Mouse (Mus musculus): ENCODE results near the gene Gm11213. TPM values are rescaled to one million over a fixed set of nuclear protein-coding genes. Genes with fewer than 3 reads are reported as not detected.

The Gm11213 gene
- polyA plus RNA-seq, 1 experiment from 2014 or later = not detected

DNA sequence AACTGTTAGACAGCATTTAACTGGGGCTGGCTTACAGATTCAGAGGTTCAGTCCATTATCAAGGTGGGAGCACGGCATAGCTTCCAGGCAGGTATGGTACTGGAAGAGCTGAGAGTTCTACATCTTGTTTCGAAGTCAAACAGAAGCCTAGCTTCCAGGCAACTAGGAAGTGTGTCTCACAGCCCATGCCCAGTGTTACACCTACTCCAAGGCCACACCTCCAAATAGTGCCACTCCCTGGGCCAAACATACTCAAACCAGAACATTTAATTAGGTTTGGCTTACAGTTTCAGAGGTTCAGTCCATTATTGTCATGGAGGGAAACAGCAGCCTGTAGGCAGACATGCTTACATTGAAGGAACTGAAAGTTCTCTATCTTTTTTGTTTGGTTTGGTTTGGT, 50.0 kb downstream of the Gm11213 start:
- ATAC-seq (ENCODE audit: low FRiP score, low read depth) = no peak
- Histone ChIP-seq H3K4me1 (peaks cover 30% of the 10 kb centered on the region), H3K27ac (replicated peaks) (no peak overlapping the region), H3K9me3 (no peaks in the 10 kb centered on the region), H3K9ac (replicated peaks) (no peak overlapping the region), H3K4me3 (no peak overlapping the region), H3K27me3 (peaks cover 18% of the 10 kb centered on the region), H3K36me3 (peaks cover 34% of the 10 kb centered on the region), H3K4me2 (replicated peaks) (no peak overlapping the region)
- 92% methylated on average over 2 of the region's 2 CpGs for WGBS

DNA sequence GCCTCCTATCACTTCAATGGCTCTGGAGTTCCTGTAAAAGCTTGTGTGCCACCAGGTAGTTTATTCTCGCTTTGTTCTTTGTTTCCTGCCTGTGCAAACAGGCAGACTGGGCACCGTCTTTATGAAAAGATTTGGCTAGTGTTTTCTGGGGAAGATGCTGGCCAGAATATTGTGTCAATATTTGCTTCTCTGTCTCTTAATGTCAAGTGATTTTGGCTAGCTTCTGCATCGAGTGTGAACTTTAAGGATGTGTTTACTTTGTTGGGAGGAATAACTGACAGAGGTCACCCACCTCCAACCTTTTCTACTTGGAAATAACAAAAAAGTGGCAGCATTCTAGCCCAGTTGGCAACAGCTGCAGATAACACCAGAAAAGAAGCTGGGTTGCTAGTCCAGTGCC, 50.4 kb downstream of the Gm11213 start:
- Histone ChIP-seq H3K9ac (replicated peaks) (no peak overlapping the region), H3K4me2 (replicated peaks) (no peak overlapping the region), H3K9me3 (no peaks in the 10 kb centered on the region), H3K27me3 (peaks cover 18% of the 10 kb centered on the region), H3K36me3 (peaks cover 36% of the 10 kb centered on the region), H3K4me3 (no peak overlapping the region), H3K4me1 (peaks cover 27% of the 10 kb centered on the region), H3K27ac (replicated peaks) (no peak overlapping the region)
- ATAC-seq (ENCODE audit: low FRiP score, low read depth) = no peak
- 47% methylated on average over 3 of the region's 3 CpGs for WGBS

DNA sequence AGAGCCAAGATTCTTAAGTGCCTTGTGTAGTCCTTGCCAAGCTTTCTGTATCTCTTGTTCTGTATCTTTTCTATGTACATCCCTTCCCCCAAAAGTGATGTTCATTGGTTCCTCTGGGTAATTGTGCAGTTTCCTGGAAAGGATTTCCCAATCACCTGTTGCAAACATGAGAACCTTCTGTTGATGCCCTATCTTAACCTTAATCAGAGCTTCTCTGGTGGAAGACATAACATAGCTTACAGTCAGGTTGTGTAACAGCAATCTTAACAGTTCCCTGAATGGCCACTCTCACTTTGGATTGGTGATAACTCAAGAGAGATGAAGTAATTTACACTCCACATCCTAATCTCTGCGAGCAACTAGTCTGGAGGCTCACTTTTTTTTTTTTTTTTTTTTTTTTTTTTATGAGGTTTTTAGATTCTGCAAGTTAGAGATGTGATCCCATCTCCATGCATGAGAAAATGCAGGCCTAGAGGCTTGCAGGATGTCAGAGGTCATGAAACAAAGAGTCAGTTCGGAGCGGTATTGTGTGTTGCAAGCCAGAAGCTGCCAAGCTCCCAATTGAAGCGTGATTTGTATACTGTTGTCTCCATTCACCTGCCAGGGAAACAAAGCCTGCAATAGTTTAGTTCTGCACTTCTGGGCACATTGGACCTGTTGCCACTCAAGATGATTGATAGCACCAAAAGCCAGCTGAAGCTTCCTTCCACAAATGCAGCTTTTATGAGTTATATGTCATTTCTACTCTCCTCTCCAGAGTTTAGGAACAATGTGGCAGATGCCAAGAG, 51.1 kb downstream of the Gm11213 start:
- no peaks in the 10 kb centered on the region for H3K9me3 ChIP-seq
- H3K4me1 ChIP-seq = peaks cover 22% of the 10 kb centered on the region
- H3K27ac ChIP-seq (replicated peaks) = no peak overlapping the region
- H3K27me3 ChIP-seq = peaks cover 18% of the 10 kb centered on the region
- H3K36me3 ChIP-seq = peaks cover 42% of the 10 kb centered on the region
- WGBS = 21% methylated on average over 4 of the region's 4 CpGs
- ATAC-seq (ENCODE audit: low FRiP score, low read depth) = no peak
- H3K4me2 ChIP-seq (replicated peaks) = no peak overlapping the region
- no peak overlapping the region for H3K4me3 ChIP-seq
- H3K9ac ChIP-seq (replicated peaks) = no peak overlapping the region

DNA sequence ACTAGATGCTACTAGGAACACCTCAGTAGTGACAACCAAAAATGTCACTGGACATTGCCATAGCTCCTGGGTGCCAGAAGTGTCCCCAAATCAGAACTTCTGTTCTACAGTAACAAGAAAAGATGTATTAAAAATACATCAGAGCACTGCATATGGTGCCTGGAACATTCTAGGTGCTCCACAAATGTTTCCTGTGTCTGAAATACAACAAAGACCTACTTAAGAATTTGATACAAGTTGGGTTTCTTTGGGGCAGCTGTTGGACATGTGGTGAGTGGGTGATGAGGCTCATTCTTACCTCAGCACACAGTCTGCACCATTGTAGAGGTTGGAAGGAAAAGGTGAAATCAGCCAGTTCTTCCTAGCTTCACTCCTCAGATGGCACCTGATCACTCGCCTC, 52.2 kb downstream of the Gm11213 start:
- Histone ChIP-seq H3K36me3 (peaks cover 53% of the 10 kb centered on the region), H3K9ac (replicated peaks) (no peak overlapping the region), H3K9me3 (no peaks in the 10 kb centered on the region), H3K27ac (replicated peaks) (no peak overlapping the region), H3K4me1 (peaks cover 16% of the 10 kb centered on the region), H3K27me3 (peaks cover 16% of the 10 kb centered on the region), H3K4me2 (replicated peaks) (no peak overlapping the region), H3K4me3 (no peak overlapping the region)
- 95% methylated on average over 1 of the region's 1 CpGs for WGBS
- ATAC-seq (ENCODE audit: low FRiP score, low read depth) = no peak

DNA sequence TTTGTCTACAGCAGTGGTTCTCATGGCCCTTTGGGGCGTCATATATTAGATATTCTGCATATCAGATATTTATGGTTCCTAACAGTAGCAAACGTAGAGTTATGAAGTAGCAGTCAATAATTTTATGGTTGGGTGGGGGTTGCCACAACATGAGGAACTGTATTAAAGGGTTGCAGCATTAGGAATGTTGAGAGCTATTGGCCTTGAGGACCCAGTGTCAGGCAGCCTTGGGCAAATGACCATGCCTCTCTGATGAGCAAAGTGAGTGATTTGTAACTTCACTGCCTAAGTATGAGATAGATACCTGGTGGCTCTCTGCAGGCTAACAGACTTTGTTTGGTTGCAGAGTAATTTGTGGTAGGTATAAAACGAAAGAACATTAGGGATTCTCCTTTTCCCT, 54.2 kb downstream of the Gm11213 start:
- no peak for ATAC-seq (ENCODE audit: low FRiP score, low read depth)
- H3K27ac ChIP-seq (replicated peaks) = no peak overlapping the region
- peaks cover 22% of the 10 kb centered on the region for H3K4me1 ChIP-seq
- H3K4me2 ChIP-seq (replicated peaks) = no peak overlapping the region
- no peaks in the 10 kb centered on the region for H3K27me3 ChIP-seq
- 96% methylated on average over 3 of the region's 3 CpGs for whole genome bisulfite sequencing
- H3K9me3 ChIP-seq = no peaks in the 10 kb centered on the region
- no peak overlapping the region for H3K9ac ChIP-seq (replicated peaks)
- no peak overlapping the region for H3K4me3 ChIP-seq
- peaks cover 54% of the 10 kb centered on the region for H3K36me3 ChIP-seq

DNA sequence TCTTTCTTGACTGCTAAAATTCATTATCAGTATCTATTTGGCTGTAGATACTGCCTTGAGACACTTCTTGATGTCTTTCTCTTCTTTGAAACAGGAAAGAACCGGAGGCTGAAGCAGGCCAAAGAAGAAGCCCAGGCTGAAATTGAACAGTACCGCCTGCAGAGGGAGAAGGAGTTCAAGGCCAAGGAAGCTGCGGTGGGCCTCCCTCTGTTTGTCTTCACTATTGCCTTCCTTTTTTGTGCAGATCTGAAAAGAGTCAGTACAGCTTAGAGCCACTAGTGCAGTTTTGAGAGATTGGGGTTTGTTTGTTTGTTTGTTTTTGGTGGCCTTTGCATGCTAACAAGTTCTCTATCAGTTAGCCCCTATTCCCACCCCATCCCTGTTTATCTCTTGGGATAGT, 56.6 kb downstream of the Gm11213 start:
- Histone ChIP-seq H3K4me2 (replicated peaks) (no peak overlapping the region), H3K9ac (replicated peaks) (no peak overlapping the region), H3K27ac (replicated peaks) (no peak overlapping the region), H3K4me3 (no peak overlapping the region), H3K4me1 (peaks cover 26% of the 10 kb centered on the region), H3K36me3 (peaks cover 48% of the 10 kb centered on the region), H3K9me3 (no peaks in the 10 kb centered on the region), H3K27me3 (no peaks in the 10 kb centered on the region)
- ATAC-seq (ENCODE audit: low FRiP score, low read depth) = no peak
- 81% methylated on average over 3 of the region's 3 CpGs for WGBS

DNA sequence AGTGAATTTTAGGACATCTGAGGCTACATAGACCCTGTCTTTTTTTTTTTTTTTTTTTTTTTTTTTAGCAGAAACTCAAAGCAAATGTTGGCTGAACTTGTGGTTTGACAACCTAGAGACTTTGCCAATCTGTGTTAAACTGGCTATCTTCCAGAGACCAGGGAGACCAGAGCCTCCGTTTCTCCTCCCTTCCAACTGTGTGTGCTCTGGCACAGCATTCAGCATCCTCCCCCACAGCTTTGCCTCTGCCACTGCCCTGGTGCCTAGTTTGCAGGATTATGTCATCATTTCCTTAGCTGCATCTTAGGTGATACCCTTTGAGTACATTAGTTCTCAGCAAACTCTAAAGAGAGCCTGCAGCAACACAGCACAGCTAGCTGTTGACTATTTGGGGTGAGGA, 57.3 kb downstream of the Gm11213 start:
- H3K4me1 ChIP-seq = peaks cover 26% of the 10 kb centered on the region
- peaks cover 44% of the 10 kb centered on the region for H3K36me3 ChIP-seq
- no peaks in the 10 kb centered on the region for H3K27me3 ChIP-seq
- no peak overlapping the region for H3K4me3 ChIP-seq
- 76% methylated on average over 1 of the region's 1 CpGs for WGBS
- no peaks in the 10 kb centered on the region for H3K9me3 ChIP-seq
- H3K9ac ChIP-seq (replicated peaks) = no peak overlapping the region
- no peak for ATAC-seq (ENCODE audit: low FRiP score, low read depth)
- H3K27ac ChIP-seq (replicated peaks) = no peak overlapping the region
- no peak overlapping the region for H3K4me2 ChIP-seq (replicated peaks)

Other genes with a start within 250 kb of the Gm11213 start
- gene Orm3, start 249.1 kb downstream of the Gm11213 start, polyA plus RNA-seq (2016; fragmentation: Nextera tagmentation; extraction: Ambion mirVana) = not detected in 2 replicates
- gene Orm2, start 242.8 kb downstream of the Gm11213 start, polyA plus RNA-seq (2016; fragmentation: Nextera tagmentation; extraction: Ambion mirVana) = not detected in 2 replicates
- 16.3 and 16.8 TPM in 2 replicates for gene Akna, start 201.9 kb downstream of the Gm11213 start, polyA plus RNA-seq (2016; fragmentation: Nextera tagmentation; extraction: Ambion mirVana)
- gene Whrn, start 109.3 kb downstream of the Gm11213 start, polyA plus RNA-seq (2016; fragmentation: Nextera tagmentation; extraction: Ambion mirVana) = 15.4 and 16.9 TPM in 2 replicates
- 358 and 367 TPM in 2 replicates for gene Atp6v1g1, start 60.5 kb downstream of the Gm11213 start, polyA plus RNA-seq (2016; fragmentation: Nextera tagmentation; extraction: Ambion mirVana)
- gene Tmem268, start 46.5 kb downstream of the Gm11213 start, polyA plus RNA-seq (2016; fragmentation: Nextera tagmentation; extraction: Ambion mirVana) = 4.8 and 5.2 TPM in 2 replicates
- not detected in 2 replicates for gene Tex48, start 17.2 kb upstream of the Gm11213 start, polyA plus RNA-seq (2016; fragmentation: Nextera tagmentation; extraction: Ambion mirVana)
- gene Gm11214, start 58.1 kb upstream of the Gm11213 start, polyA plus RNA-seq (2016; fragmentation: Nextera tagmentation; extraction: Ambion mirVana) = not detected in 2 replicates
- 0.09 TPM in 1 of 2 replicates, not detected in the other for gene Tnfsf15, start 139.9 kb upstream of the Gm11213 start, polyA plus RNA-seq (2016; fragmentation: Nextera tagmentation; extraction: Ambion mirVana)